Mouse (Mus musculus): ENCODE measurements around the gene Actr3. TPM values are rescaled to one million over a fixed set of nuclear protein-coding genes. Genes with fewer than 3 reads are reported as not detected.
"Not testable (repeated sequence)": the region's sequence is repeated elsewhere in the genome, so short reads cannot be mapped to it uniquely, and the experiment has no call there.

The Actr3 gene
- polyA plus RNA-seq, 1 experiment from 2014 or later, result 250 TPM

DNA sequence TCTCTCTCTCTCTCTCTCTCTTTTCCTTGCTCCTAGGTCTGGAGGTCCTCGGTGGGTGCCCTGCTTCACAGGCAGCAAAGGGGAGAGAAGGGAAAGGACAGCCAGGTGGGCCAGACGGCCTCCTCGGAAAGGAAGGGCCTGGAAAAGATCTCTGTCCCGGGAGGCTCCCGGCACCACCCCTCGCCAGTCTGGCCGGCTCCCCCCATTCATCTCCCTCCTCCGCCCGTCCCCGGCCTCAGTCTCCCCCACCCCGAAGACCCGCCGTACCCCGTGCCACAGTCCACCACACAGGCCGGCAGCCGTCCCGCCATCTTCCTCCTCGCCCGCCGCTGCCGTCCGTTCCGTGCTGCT is 534 bp downstream of the Actr3 start:
- Histone ChIP-seq H3K9me3 (no peaks in the 10 kb centered on the region), H3K36me3 (no peaks in the 10 kb centered on the region), H3K27me3 (no peaks in the 10 kb centered on the region), H3K27ac (peak overlapping the region; percentile 96), H3K4me1 (peaks cover 21% of the 10 kb centered on the region), H3K4me2 (replicated peaks) (peak overlapping the region; percentile 70), H3K4me3 (peak overlapping the region; percentile 84), H3K9ac (peak overlapping the region; percentile 92)
- no peak for ATAC-seq (ENCODE audit: low FRiP score, low read depth)
- whole genome bisulfite sequencing, result 3% methylated on average over 14 of the region's 23 CpGs

GRCm38 (mm10) chr1:125434485-125435001 is 984 bp downstream of the Actr3 start:
- Histone ChIP-seq H3K9ac (peak overlapping the region; percentile 92), H3K36me3 (no peaks in the 10 kb centered on the region), H3K4me1 (peaks cover 21% of the 10 kb centered on the region), H3K27ac (peak overlapping the region; percentile 96), H3K4me3 (peak overlapping the region; percentile 84), H3K27me3 (no peaks in the 10 kb centered on the region), H3K4me2 (replicated peaks) (peak overlapping the region; percentile 70), H3K9me3 (no peaks in the 10 kb centered on the region)
- under 1% methylated on average over 25 of the region's 25 CpGs for WGBS
- ATAC-seq (ENCODE audit: low FRiP score, low read depth), result no peak; the same call in 1 of the 2 replicates

DNA sequence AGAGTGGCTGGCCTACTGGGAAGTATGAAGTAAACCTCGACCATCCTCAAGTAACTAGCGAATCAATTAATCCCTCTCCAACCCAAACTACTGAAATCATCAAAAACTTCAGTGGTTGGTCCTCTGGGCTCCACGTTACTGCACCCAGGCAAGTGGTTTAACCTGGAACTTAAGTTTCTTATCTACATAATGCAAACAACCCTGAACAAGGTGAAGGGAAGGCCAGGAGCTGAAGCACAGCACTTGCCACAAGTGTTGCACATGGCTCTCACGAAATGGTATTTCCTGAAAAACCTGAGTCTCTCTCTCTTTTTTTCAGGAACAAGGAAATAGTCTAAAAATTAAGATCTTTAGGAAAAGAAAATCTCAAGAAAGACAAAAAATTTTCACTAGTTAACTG is 4.2 kb downstream of the Actr3 start:
- 75% methylated on average over 4 of the region's 4 CpGs for WGBS
- Histone ChIP-seq H3K36me3 (no peaks in the 10 kb centered on the region), H3K9ac (no peak overlapping the region), H3K4me2 (replicated peaks) (no peak overlapping the region), H3K27me3 (no peaks in the 10 kb centered on the region), H3K27ac (no peak overlapping the region), H3K4me1 (peaks cover 30% of the 10 kb centered on the region), H3K4me3 (no peak overlapping the region), H3K9me3 (no peaks in the 10 kb centered on the region)
- ATAC-seq (ENCODE audit: low FRiP score, low read depth), result no peak

GRCm38 (mm10) chr1:125430737-125431136 is 4.8 kb downstream of the Actr3 start:
- no peak overlapping the region for H3K9ac ChIP-seq
- H3K27ac ChIP-seq, result no peak overlapping the region
- H3K4me2 ChIP-seq (replicated peaks), result no peak overlapping the region
- no peaks in the 10 kb centered on the region for H3K27me3 ChIP-seq
- no peak overlapping the region for H3K4me3 ChIP-seq
- no peak for ATAC-seq (ENCODE audit: low FRiP score, low read depth)
- no peaks in the 10 kb centered on the region for H3K36me3 ChIP-seq
- 68% methylated on average over 7 of the region's 7 CpGs for WGBS
- H3K9me3 ChIP-seq, result no peaks in the 10 kb centered on the region
- peaks cover 28% of the 10 kb centered on the region for H3K4me1 ChIP-seq

GRCm38 (mm10) chr1:125429984-125430383 is 5.5 kb downstream of the Actr3 start:
- Histone ChIP-seq H3K36me3 (no peaks in the 10 kb centered on the region), H3K4me3 (no peak overlapping the region), H3K27me3 (no peaks in the 10 kb centered on the region), H3K9ac (no peak overlapping the region), H3K9me3 (no peaks in the 10 kb centered on the region), H3K27ac (no peak overlapping the region), H3K4me1 (peaks cover 28% of the 10 kb centered on the region), H3K4me2 (replicated peaks) (no peak overlapping the region)
- no peak for ATAC-seq (ENCODE audit: low FRiP score, low read depth)
- WGBS, result 89% methylated on average over 4 of the region's 4 CpGs

DNA sequence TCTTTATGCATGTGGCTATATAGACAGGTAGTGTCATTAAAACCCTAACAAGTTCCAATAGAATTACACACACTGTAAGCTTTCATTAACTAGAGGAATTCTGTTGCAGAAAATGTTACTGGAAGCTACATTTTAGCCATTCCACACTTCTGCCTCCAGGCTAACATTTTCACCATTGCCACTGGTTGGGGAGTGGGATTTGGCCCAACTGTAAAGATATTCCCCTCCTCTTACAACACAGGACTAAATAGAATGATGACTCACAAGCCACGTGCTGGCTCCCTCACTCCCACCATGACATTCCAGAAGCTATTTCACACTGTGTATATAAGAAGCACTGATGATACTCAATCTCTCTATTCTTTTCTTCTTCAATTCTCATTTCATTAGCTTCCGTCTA is 7.2 kb downstream of the Actr3 start:
- Histone ChIP-seq H3K27ac (no peak overlapping the region), H3K4me1 (peaks cover 21% of the 10 kb centered on the region), H3K27me3 (no peaks in the 10 kb centered on the region), H3K9me3 (no peaks in the 10 kb centered on the region), H3K4me2 (replicated peaks) (no peak overlapping the region), H3K9ac (no peak overlapping the region), H3K36me3 (no peaks in the 10 kb centered on the region), H3K4me3 (no peak overlapping the region)
- ATAC-seq (ENCODE audit: low FRiP score, low read depth), result no peak
- 57% methylated on average over 2 of the region's 2 CpGs for WGBS

DNA sequence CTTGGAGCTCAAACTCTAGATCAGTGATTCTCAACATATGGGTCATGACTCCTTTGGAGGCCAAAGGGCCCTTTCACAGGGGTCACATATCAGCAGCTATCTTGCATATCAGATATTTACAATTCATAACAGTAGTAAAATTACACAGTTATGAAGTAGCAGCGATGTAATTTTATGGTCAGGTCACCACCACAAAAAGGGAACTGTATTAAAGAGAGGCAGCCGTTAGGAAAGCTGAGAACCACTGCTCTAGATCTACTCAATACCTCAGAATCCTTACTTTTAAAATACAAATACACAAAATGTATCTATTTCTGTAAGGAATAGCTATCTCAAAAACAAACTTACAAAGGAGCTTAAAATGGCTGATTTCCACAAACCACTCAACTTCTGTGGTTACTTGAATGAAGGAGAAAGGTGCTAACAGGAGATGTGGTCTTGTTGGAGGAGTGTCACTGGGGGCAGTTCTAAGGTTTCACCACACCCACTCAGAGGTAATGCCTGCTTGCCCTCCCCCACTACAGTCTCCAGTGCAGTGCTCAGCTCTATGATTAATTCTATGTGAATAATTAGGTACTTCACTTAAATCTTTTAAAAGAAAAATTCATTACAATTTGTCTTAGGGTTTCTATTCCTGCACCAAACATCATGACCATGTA is 9.0 kb downstream of the Actr3 start:
- 68% methylated on average over 2 of the region's 2 CpGs for WGBS
- no peak for ATAC-seq (ENCODE audit: low FRiP score, low read depth)
- no peak overlapping the region for H3K4me3 ChIP-seq
- no peaks in the 10 kb centered on the region for H3K9me3 ChIP-seq
- H3K27me3 ChIP-seq, result no peaks in the 10 kb centered on the region
- H3K4me1 ChIP-seq, result peaks cover 10% of the 10 kb centered on the region; the same call in 1 of the 2 replicates
- no peak overlapping the region for H3K4me2 ChIP-seq (replicated peaks)
- H3K9ac ChIP-seq, result no peak overlapping the region
- no peak overlapping the region for H3K27ac ChIP-seq
- H3K36me3 ChIP-seq, result no peaks in the 10 kb centered on the region

- no peak for ATAC-seq (ENCODE audit: low FRiP score, low read depth)
- H3K27me3 ChIP-seq, result no peaks in the 10 kb centered on the region
- H3K27ac ChIP-seq, result no peak overlapping the region
- 74% methylated on average over 2 of the region's 2 CpGs for WGBS
- H3K9ac ChIP-seq, result no peak overlapping the region
- no peak overlapping the region for H3K4me3 ChIP-seq
- H3K4me1 ChIP-seq, result no peaks in the 10 kb centered on the region
- H3K9me3 ChIP-seq, result no peaks in the 10 kb centered on the region
- H3K36me3 ChIP-seq, result peaks cover 13% of the 10 kb centered on the region
- no peak overlapping the region for H3K4me2 ChIP-seq (replicated peaks)
Measured at GRCm38 (mm10) chr1:125419906-125420305, 15.6 kb downstream of the Actr3 start.

DNA sequence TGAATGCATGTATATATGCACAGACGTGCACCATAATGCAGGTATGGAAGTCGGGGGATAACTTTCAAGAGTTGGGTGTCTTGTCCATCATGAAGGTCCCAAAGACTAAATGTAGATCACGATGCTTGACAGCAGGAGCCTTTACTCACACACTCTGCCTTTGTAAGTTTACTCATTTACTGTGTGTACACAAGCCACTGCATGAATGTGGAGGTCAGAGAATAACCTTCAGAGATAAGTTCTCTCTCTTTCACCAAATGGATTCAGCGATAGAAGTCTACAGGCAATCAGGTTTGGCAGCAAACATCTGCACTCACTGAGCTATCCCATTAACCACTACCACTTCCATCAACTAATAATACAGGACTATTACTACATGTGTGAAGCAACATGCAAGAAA is 16.8 kb downstream of the Actr3 start:
- Histone ChIP-seq H3K36me3 (peaks cover 22% of the 10 kb centered on the region), H3K9ac (no peak overlapping the region), H3K4me1 (no peaks in the 10 kb centered on the region), H3K9me3 (no peaks in the 10 kb centered on the region), H3K4me3 (no peak overlapping the region), H3K4me2 (replicated peaks) (no peak overlapping the region), H3K27me3 (no peaks in the 10 kb centered on the region), H3K27ac (no peak overlapping the region)
- ATAC-seq (ENCODE audit: low FRiP score, low read depth), result no peak
- 95% methylated on average over 4 of the region's 4 CpGs for WGBS

DNA sequence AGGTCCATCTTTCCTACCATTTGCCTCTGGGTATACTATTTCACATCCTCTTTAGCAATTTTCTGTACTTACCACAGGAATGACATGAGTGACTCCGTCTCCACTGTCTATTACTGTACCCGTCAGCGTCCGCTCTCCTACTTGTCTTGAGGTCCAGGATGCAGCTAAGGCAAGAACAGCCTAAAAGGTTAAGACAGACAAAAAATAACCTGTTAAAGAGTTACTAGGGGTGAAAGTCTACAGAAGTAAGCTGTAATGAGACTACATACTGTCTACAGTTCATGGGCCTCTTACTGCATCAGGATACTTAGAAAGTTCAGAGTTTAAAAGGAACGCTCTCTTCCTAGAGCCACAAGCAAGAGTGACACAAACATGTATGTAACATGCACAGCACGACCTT is 28.3 kb downstream of the Actr3 start:
- H3K27ac ChIP-seq, result no peak overlapping the region
- no peaks in the 10 kb centered on the region for H3K4me1 ChIP-seq
- no peak overlapping the region for H3K4me2 ChIP-seq (replicated peaks)
- ATAC-seq (ENCODE audit: low FRiP score, low read depth), result no peak
- WGBS, result 97% methylated on average over 6 of the region's 6 CpGs
- no peak overlapping the region for H3K9ac ChIP-seq
- H3K9me3 ChIP-seq, result no peaks in the 10 kb centered on the region
- H3K4me3 ChIP-seq, result no peak overlapping the region
- no peaks in the 10 kb centered on the region for H3K27me3 ChIP-seq
- peaks cover 54% of the 10 kb centered on the region for H3K36me3 ChIP-seq

- Histone ChIP-seq H3K27me3 (no peaks in the 10 kb centered on the region), H3K4me1 (no peaks in the 10 kb centered on the region), H3K27ac (no peak overlapping the region), H3K36me3 (peaks cover 55% of the 10 kb centered on the region), H3K4me3 (no peak overlapping the region), H3K9ac (no peak overlapping the region), H3K4me2 (replicated peaks) (no peak overlapping the region), H3K9me3 (no peaks in the 10 kb centered on the region)
- no peak for ATAC-seq (ENCODE audit: low FRiP score, low read depth)
- WGBS, result 84% methylated on average over 1 of the region's 1 CpGs
Measured at GRCm38 (mm10) chr1:125395391-125395790, 40.1 kb downstream of the Actr3 start.

DNA sequence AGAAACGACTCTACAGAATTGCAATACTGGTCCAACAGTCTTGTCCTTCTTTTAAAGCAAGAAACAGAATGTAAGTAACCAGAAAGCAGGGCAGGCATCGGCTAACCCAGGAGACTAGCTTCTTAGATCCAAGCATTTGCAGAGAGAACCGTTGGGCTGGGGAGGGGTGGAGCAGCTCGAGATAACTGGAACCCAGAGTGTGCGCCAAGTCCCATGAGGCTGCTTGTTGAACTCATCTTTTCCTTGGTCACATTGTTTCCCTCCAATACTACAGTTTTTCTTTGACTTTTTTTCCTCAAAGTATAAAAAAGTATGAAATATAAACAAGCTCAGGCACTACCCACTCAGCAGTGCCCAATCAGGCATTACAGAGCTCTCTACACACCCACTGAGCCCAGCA is 42.2 kb downstream of the Actr3 start:
- not testable (repeated sequence) for H3K4me1 ChIP-seq; ATAC-seq (ENCODE audit: low FRiP score, low read depth); H3K27me3 ChIP-seq; H3K27ac ChIP-seq; H3K4me2 ChIP-seq (replicated peaks); H3K9ac ChIP-seq; H3K9me3 ChIP-seq; H3K4me3 ChIP-seq
- 87% methylated on average over 5 of the region's 5 CpGs for WGBS
- peaks cover 39% of the 10 kb centered on the region for H3K36me3 ChIP-seq

All from limb, embryonic 13.5 days (tissue).